Mouse (Mus musculus) embryonic facial prominence, embryonic 13.5 days (tissue): ENCODE measurements around the gene Nudt6. TPM values are rescaled to one million over a fixed set of nuclear protein-coding genes. Genes with fewer than 3 reads are reported as not detected.
A peak's percentile ranks its signal among the peaks of the same experiment; 100 is the strongest.

Experiments
- ATAC-seq: fragments of 200-750 bp; cut with Nextera tagmentation; 2 replicates; pipeline ENCODE4 v1.8.0; 2017; ENCODE audit warnings: low read depth; ENCODE audit not compliant: insufficient number of reproducible peaks, insufficient read depth, low FRiP score, low TSS enrichment
- H3K27ac ChIP-seq: fragments of 300-500 bp; sonication (generic); 2 replicates; pipeline ENCODE4 v1.5.1; 2015; ENCODE audit warnings: moderate library complexity, mild to moderate bottlenecking, inconsistent platforms
- H3K27me3 ChIP-seq: fragments of 300-500 bp; sonication (generic); 2 replicates; pipeline ENCODE4 v1.6.1; 2015; ENCODE audit warnings: mild to moderate bottlenecking, inconsistent platforms
- H3K36me3 ChIP-seq: fragments of 300-500 bp; sonication (generic); 2 replicates; pipeline ENCODE4 v1.6.1; 2015; ENCODE audit warnings: mild to moderate bottlenecking, inconsistent platforms
- H3K4me1 ChIP-seq: fragments of 300-500 bp; sonication (generic); 2 replicates; pipeline ENCODE4 v1.6.1; 2015; ENCODE audit warnings: inconsistent platforms
- H3K4me2 ChIP-seq: fragments of 300-500 bp; sonication (generic); 2 replicates; pipeline ENCODE4 v1.6.1; 2015; ENCODE audit warnings: moderate library complexity, mild to moderate bottlenecking, inconsistent platforms
- H3K4me3 ChIP-seq: fragments of 300-500 bp; sonication (generic); 2 replicates; pipeline ENCODE4 v1.5.1; 2015; ENCODE audit warnings: mild to moderate bottlenecking, inconsistent platforms
- H3K9ac ChIP-seq: fragments of 300-500 bp; sonication (generic); 2 replicates; pipeline ENCODE4 v1.6.1; 2015; ENCODE audit warnings: mild to moderate bottlenecking, inconsistent platforms
- H3K9me3 ChIP-seq: fragments of 300-500 bp; sonication (generic); 2 replicates; pipeline ENCODE4 v1.6.1; 2016; ENCODE audit warnings: inconsistent platforms
- WGBS: fragments of 180-500 bp; shearing (Covaris S2); methylation state at CpG from one replicate; pipeline ENCODE4 v1.1.7; 2015; ENCODE audit warnings: mixed read lengths; 5-methylcytosine and 5-hydroxymethylcytosine counted together
- polyA plus RNA-seq: library from polyadenylated mRNA; unstranded; fragments of >200 nt; fragmentation: Nextera tagmentation; extraction: Ambion mirVana; gene quantifications from 2 replicates; pipeline ENCODE4 v1.2.1, GENCODE M21; 2015

Gene Nudt6
- polyA plus RNA-seq, 1 experiment from 2014 or later = 4.7 TPM

DNA sequence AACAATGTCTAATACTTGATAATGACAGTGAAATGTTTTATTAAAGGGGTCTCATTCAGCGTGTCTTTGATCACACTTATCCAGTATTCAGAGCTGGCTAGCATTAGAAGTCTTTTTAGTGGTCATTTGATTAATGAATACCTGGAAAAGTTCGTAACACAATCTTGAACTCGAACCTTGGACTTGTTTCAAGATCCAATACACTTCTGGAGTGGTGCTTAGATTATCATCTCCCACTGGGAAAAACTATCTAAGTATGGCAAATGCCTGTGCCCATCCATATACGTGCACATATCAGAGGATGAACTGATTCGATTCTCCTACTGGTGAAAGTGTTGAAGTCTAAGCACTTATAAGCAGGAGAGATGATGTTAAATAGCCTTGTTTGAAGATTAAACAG, 1.7 kb downstream of the Nudt6 start:
- Histone ChIP-seq H3K4me3 (peak overlapping the region; percentile 88), H3K27ac (no peak overlapping the region), H3K9ac (peak overlapping the region; percentile 84), H3K4me2 (peak overlapping the region; percentile 75), H3K9me3 (no peaks in the 10 kb centered on the region), H3K27me3 (no peaks in the 10 kb centered on the region), H3K4me1 (peaks cover 20% of the 10 kb centered on the region), H3K36me3 (no peaks in the 10 kb centered on the region)
- no peak for ATAC-seq
- WGBS = 76% methylated on average over 5 of the region's 5 CpGs

DNA sequence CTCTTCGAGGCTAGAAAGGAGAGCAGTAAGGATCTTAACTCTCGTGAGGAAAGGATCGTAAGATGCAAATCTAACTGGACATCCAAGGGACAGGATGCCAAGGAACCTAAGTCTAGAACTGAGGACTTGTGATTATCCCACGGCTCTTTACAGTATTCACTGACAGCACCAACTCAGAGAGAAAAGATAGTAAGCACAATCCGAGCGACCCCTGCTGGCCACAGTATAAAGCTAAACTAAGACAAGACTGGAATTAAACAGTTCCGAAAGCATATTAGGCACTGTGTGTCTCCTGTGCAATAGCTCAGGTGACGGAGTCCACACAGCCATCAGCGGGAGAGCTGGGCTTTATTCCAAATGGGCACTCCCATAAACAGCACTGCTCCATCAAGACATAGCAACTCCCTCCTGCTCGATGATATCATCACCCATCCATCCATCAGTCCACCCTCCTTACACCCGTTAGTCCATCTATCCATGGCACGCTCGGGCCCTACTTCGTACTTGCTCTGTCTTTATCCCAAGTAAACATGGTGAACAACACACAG, 5.5 kb downstream of the Nudt6 start:
- H3K4me3 ChIP-seq = no peak overlapping the region
- no peak overlapping the region for H3K4me2 ChIP-seq
- 0 out of 2 replicates have a peak, but pooled peaks cover 4% of the 10 kb centered on the region for H3K36me3 ChIP-seq
- no peak for ATAC-seq
- WGBS = 50% methylated on average over 14 of the region's 14 CpGs
- H3K27me3 ChIP-seq = no peaks in the 10 kb centered on the region
- H3K4me1 ChIP-seq = peaks cover 18% of the 10 kb centered on the region
- H3K9ac ChIP-seq = no peak overlapping the region
- no peak overlapping the region for H3K27ac ChIP-seq
- no peaks in the 10 kb centered on the region for H3K9me3 ChIP-seq

DNA sequence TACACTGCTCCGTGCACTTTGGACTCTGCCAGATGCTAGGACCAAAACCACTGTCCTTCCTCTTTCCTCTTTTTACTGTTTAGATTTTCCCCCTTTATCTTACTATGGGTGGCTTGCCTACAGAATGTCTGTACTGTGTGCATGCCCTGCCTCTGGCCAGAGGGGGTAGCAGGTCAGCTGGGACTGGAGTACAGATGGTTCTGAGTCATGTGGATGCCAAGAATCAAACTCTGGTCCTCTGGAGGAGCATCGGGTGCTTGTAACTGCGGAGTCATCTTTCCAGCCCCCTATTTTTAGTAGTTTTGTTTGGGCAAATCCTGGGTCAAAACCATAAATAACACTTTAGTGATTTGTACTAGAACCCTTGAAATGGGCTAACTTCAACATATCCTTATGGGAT, 6.6 kb downstream of the Nudt6 start:
- peaks cover 14% of the 10 kb centered on the region for H3K4me1 ChIP-seq
- H3K4me2 ChIP-seq = no peak overlapping the region
- WGBS = 92% methylated on average over 3 of the region's 3 CpGs
- ATAC-seq = no peak
- no peaks in the 10 kb centered on the region for H3K9me3 ChIP-seq
- no peak overlapping the region for H3K9ac ChIP-seq
- no peak overlapping the region for H3K27ac ChIP-seq
- H3K36me3 ChIP-seq = 0 out of 2 replicates have a peak, but pooled peaks cover 4% of the 10 kb centered on the region
- no peaks in the 10 kb centered on the region for H3K27me3 ChIP-seq
- no peak overlapping the region for H3K4me3 ChIP-seq

DNA sequence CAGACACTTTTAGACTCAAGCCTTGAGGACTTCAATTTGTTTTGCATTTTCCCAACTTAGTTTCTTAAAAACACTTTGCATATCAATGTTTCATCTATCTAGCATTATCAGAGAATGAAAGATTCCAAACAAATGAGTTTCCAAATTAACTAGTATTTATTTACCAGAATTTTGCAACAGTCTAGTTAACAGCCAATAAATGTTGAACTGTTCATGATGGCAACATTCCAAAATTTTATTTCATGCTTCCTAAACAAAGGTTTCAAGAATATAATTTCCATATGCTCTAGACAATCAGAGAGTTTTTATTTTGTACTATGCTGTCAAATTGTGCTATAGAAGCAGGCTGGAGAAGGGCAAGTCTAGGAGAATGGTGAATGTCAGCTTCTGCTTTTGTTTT, 12.4 kb downstream of the Nudt6 start:
- H3K4me3 ChIP-seq = no peak overlapping the region
- no peak overlapping the region for H3K4me2 ChIP-seq
- H3K9ac ChIP-seq = no peak overlapping the region
- no peak for ATAC-seq
- H3K27me3 ChIP-seq = no peaks in the 10 kb centered on the region
- H3K36me3 ChIP-seq = peaks cover 8% of the 10 kb centered on the region; the same call in 1 of the 2 replicates
- no peaks in the 10 kb centered on the region for H3K9me3 ChIP-seq
- 0 out of 2 replicates have a peak overlapping the region, but pooled peaks have one; percentile 64 for H3K27ac ChIP-seq
- peaks cover 18% of the 10 kb centered on the region for H3K4me1 ChIP-seq

DNA sequence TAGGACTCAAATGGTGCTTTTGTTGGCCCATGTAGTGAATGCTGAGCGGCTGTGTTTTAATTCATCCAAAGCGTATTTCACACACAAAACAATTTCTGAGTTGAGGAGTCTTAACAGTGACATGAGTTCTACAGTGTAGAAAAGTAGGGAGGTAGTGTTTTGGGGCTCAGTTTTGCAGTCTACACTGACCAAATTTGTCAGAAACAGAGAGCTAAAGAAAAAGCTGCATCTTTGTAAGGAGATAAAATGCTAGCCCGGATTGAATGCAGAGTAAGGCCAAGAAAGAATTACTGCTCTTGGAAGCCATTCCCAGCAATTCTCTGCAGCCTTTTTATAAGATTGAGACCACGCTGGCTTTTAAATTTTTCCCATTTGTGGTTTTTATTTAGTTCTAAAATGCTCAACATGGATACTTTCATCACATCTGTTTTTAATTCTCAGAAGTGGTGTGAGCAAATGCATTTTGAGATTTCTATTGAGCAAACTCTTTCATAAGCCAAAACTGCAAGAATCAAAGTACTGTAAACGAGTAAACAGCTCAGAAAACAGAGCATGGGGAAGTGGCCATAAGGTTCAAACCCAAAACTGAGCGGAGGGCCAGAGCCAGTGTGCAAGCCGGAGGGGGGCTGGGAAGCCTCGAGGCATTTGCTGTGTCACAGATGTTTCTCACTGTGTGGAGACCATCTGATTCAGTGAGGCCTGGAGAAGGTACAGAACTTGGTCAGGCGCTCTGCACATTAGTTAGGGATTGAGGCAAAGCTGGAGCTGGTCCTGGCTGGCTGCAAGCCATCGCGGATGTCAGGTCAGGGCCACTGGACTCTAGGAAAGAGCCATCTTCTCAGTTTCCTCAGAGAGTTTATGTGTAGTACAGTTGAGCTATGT, 18.0 kb downstream of the Nudt6 start:
- Histone ChIP-seq H3K9me3 (no peaks in the 10 kb centered on the region), H3K36me3 (peaks cover 8% of the 10 kb centered on the region), H3K9ac (no peak overlapping the region), H3K4me3 (no peak overlapping the region), H3K27me3 (no peaks in the 10 kb centered on the region), H3K4me1 (peaks cover 31% of the 10 kb centered on the region), H3K4me2 (peak overlapping the region; percentile 22), H3K27ac (peak overlapping the region; percentile 96)
- WGBS = 26% methylated on average over 11 of the region's 11 CpGs
- ATAC-seq = peak; percentile 72; the same call in 1 of the 2 replicates

DNA sequence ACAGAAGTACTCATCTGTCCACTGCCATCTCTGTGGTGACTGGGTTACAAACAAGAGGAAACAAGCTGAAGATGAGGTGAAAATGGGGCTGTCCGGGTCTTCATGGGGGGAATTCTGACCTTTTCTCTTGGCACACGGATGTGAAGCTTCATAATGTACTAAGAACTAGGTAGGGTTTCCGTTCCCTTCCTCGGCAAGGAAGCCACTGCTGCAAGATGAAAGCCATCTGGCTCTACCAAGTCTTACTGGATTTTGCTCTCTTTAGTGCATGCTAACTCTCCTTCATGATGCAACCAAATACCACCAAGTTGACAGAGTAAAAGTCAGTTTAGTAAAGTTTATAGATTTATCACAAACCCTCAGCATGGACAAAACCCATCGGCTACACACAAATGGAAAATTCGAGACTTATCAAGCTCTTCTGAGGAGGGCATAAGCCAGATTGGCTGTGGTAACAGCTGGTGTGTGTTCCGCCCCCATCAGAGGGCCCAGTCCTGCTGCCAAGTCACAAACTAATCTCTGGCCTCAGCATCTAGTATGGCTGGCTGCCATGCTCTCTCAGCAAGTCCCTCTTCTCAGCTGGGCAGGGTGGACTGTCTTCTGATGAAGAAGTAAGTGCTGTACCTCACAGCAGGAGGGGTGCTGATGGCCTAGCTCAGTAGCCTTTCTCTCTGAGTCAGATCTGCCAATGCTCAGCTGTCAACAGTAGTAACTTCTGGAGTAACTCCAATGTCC, 21.2 kb downstream of the Nudt6 start:
- no peak for ATAC-seq

DNA sequence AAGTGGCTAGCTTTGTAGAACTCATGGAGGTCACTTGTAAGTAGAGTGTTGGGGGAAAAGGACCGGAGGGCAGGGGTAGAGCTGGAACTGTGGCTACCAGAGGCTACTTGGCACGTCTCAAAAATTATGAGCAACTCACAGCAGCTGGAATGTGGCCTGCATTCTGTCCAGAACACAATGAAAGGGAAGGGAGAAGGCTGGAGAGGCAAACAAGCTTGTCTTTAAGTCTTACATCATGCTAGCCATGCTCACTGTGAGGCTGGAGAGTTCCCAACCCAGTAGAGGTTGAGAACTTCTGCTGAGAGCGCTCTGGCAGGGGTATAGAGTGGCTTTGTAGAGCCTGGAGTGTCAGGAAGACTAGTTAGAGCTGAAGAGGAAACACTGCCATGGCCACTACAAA, 22.4 kb downstream of the Nudt6 start:
- Histone ChIP-seq H3K36me3 (peaks cover 3% of the 10 kb centered on the region; the same call in 1 of the 2 replicates), H3K9me3 (no peaks in the 10 kb centered on the region), H3K27me3 (no peaks in the 10 kb centered on the region), H3K4me2 (no peak overlapping the region), H3K4me3 (no peak overlapping the region), H3K27ac (no peak overlapping the region), H3K9ac (no peak overlapping the region), H3K4me1 (peaks cover 25% of the 10 kb centered on the region)
- ATAC-seq = no peak
- 81% methylated on average over 3 of the region's 3 CpGs for WGBS

More for the DNA sequence above, 21.2 kb downstream of the Nudt6 start:
- WGBS = 76% methylated on average over 7 of the region's 7 CpGs
- Histone ChIP-seq H3K4me2 (no peak overlapping the region), H3K4me3 (no peak overlapping the region), H3K27me3 (no peaks in the 10 kb centered on the region), H3K36me3 (peaks cover 3% of the 10 kb centered on the region; the same call in 1 of the 2 replicates), H3K27ac (no peak overlapping the region), H3K4me1 (peaks cover 31% of the 10 kb centered on the region), H3K9me3 (no peaks in the 10 kb centered on the region), H3K9ac (no peak overlapping the region)

DNA sequence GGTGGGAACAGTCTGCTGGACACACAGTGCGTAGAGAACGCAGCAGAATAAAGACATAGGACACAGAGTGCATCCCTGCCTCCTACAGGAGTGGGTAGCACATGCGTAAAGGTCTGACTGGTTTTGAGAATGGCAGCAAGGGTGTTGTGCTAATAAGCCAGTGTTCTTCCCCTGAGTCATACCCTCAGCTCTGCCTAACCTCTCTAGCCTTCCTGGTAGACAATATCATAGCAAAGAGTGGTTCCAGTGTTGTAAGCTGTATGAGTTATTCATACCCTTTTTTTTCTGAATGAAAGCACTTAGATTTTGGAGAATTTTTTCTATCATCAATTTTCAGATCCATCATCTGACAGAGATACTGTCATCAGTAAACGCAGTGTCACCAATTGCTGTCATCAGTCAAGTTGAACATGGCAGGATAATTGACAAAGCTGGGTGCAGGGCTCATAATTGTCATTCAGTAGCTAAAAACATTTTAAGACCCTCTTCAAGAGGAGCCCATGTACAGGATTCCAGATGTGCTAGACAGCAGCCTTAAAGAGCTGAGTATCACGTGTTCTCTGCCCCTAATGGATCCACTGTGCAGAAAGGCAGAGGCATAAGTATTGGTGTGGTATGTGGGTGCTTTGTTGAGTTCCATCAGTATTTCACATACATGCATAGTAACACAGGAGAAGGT, 22.9 kb downstream of the Nudt6 start:
- ATAC-seq = no peak
- Histone ChIP-seq H3K36me3 (peaks cover 3% of the 10 kb centered on the region; the same call in 1 of the 2 replicates), H3K4me2 (no peak overlapping the region), H3K27ac (no peak overlapping the region), H3K9me3 (no peaks in the 10 kb centered on the region), H3K4me1 (peaks cover 22% of the 10 kb centered on the region), H3K27me3 (no peaks in the 10 kb centered on the region), H3K9ac (no peak overlapping the region), H3K4me3 (no peak overlapping the region)
- WGBS = 83% methylated on average over 5 of the region's 5 CpGs

DNA sequence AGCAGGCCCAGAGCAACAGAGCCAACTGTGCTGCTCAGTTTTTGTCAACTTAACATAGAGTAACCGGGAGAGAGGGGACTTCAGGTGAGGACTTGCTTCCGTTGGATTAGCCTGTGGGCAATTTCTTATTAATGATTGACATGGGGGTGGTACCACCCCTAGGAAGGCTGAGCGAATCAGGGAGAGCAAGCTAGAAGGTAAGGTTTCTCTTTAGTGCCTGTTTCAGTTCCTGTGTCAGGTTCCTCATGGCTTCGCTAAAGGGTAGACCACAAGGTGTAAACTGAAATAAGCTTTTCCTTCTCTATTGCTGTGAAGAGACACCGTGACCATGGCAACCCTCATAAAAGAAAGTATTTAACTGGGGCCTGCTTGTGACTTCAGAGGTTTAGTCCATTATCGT, 32.7 kb downstream of the Nudt6 start:
- Histone ChIP-seq H3K4me2 (no peak overlapping the region), H3K27ac (no peak overlapping the region), H3K36me3 (peaks cover 9% of the 10 kb centered on the region; the same call in 1 of the 2 replicates), H3K9me3 (peaks cover 8% of the 10 kb centered on the region), H3K4me3 (no peak overlapping the region), H3K4me1 (peaks cover 19% of the 10 kb centered on the region), H3K9ac (no peak overlapping the region), H3K27me3 (no peaks in the 10 kb centered on the region)
- no peak for ATAC-seq
- 85% methylated on average over 6 of the region's 6 CpGs for WGBS

DNA sequence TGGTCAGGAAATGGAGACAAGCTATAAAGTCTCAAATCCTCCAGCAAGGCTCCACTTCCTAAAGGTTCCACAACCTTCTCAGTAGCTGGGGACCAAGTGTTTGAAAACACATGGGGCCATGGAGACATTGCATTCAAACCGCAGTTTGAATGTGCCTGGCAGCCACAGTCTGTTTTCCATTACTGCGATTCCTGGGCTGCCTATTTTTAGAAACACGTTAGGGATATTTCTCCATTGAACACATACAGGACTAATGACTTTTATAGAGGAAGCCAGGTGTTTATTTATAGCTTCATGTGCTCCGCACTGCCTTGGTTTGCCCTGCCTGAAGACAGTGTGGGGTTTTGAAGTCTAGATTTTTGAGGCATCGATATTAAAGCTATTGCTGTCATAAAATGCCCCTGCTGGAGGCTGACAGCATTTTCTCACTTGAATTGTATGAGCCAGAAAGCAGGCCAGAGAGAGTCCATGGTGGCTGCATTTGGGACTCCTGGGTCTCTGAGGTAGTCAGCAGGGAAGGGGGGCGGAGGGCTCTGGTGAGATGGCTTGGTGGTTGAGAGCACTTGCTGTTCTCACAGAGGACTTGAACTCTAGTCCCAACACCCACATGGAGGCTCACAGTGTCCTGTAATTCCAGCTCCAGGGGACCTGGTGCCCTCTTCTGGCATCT, 36.8 kb downstream of the Nudt6 start:
- peak overlapping the region; percentile 85 for H3K27ac ChIP-seq
- H3K4me3 ChIP-seq = no peak overlapping the region
- ATAC-seq = peak; percentile 45; the same call in 1 of the 2 replicates
- no peaks in the 10 kb centered on the region for H3K9me3 ChIP-seq
- H3K27me3 ChIP-seq = no peaks in the 10 kb centered on the region
- WGBS = 35% methylated on average over 6 of the region's 6 CpGs
- H3K9ac ChIP-seq = no peak overlapping the region
- H3K36me3 ChIP-seq = no peaks in the 10 kb centered on the region
- H3K4me2 ChIP-seq = no peak overlapping the region
- H3K4me1 ChIP-seq = peaks cover 46% of the 10 kb centered on the region

DNA sequence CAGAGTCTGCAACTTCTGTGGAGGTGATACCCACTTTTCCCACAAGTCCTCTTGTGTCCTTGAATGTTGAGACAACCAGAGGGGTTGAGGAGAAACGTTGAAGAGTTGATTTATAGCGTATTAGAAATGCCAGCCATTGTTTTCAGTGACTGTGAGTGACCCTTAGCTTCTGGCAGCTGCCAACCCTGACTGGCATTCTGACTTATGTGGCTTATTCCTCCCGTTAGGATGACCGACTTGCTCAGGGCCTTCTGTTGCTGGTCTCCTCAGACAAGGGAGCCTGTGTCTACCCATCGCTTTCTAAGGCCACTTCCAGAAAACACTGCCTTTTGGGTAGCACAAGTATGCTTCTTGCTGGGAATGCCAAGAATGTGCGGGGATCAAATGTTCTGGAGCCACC, 38.6 kb downstream of the Nudt6 start:
- Histone ChIP-seq H3K4me3 (no peak overlapping the region), H3K27me3 (no peaks in the 10 kb centered on the region), H3K4me2 (no peak overlapping the region), H3K9ac (no peak overlapping the region), H3K4me1 (peaks cover 51% of the 10 kb centered on the region), H3K9me3 (no peaks in the 10 kb centered on the region), H3K36me3 (no peaks in the 10 kb centered on the region), H3K27ac (no peak overlapping the region)
- WGBS = 55% methylated on average over 6 of the region's 6 CpGs
- ATAC-seq = no peak
